Mouse (Mus musculus) thymus, postnatal 14 days (tissue): ENCODE measurements around the gene Stmn3.

Experiments
- DNase-seq: peaks from one replicate; pipeline ENCODE4 v3.0.0; 2021

Gene Stmn3

GRCm38 (mm10) chr2:181314080-181314810 lies at the start of gene Stmn3:
Stmn3 (minus strand) TSS chr2:181314500.
- DNase-seq = peak; percentile 18

GRCm38 (mm10) chr2:181363946-181364345 lies 49.6 kb upstream of the Stmn3 start:
- no peak for DNase-seq

- no peak for DNase-seq
Measured at GRCm38 (mm10) chr2:181356780-181357179, 42.5 kb upstream of the Stmn3 start.

- DNase-seq = no peak
Measured at GRCm38 (mm10) chr2:181342766-181343165, 28.5 kb upstream of the Stmn3 start.

- DNase-seq = no peak
Measured at GRCm38 (mm10) chr2:181340426-181340825, 26.1 kb upstream of the Stmn3 start.

GRCm38 (mm10) chr2:181334023-181334422 lies 19.7 kb upstream of the Stmn3 start:
- peak; percentile 74 for DNase-seq

GRCm38 (mm10) chr2:181332542-181332941 lies 18.2 kb upstream of the Stmn3 start:
- no peak for DNase-seq

- DNase-seq = no peak
Measured at GRCm38 (mm10) chr2:181326098-181326497, 11.8 kb upstream of the Stmn3 start.

- DNase-seq = no peak
Measured at GRCm38 (mm10) chr2:181322136-181322535, 7.8 kb upstream of the Stmn3 start.

- DNase-seq = no peak
Measured at GRCm38 (mm10) chr2:181320103-181320499, 5.8 kb upstream of the Stmn3 start.

GRCm38 (mm10) chr2:181319248-181320102 lies 5.2 kb upstream of the Stmn3 start, which contains the start of gene Rtel1:
Rtel1 (plus strand) TSS chr2:181319739.
- peak; percentile 87 for DNase-seq

- no peak for DNase-seq
Measured at GRCm38 (mm10) chr2:181313344-181314079, 788 bp downstream of the Stmn3 start.

- DNase-seq = no peak
Measured at GRCm38 (mm10) chr2:181313006-181313343, 1.3 kb downstream of the Stmn3 start.

- no peak for DNase-seq
Measured at GRCm38 (mm10) chr2:181312435-181312834, 1.9 kb downstream of the Stmn3 start.

GRCm38 (mm10) chr2:181307144-181307804 lies 7.0 kb downstream of the Stmn3 start:
- peak; percentile 74 for DNase-seq

- no peak for DNase-seq
Measured at GRCm38 (mm10) chr2:181304944-181305343, 9.4 kb downstream of the Stmn3 start.

GRCm38 (mm10) chr2:181302041-181302440 lies 12.3 kb downstream of the Stmn3 start:
- peak; percentile 42 for DNase-seq

- DNase-seq = no peak
Measured at GRCm38 (mm10) chr2:181290937-181291336, 23.4 kb downstream of the Stmn3 start.

GRCm38 (mm10) chr2:181288691-181289090 lies 25.6 kb downstream of the Stmn3 start:
- no peak for DNase-seq

- DNase-seq = peak; percentile 93
Measured at GRCm38 (mm10) chr2:181287958-181288350, 26.3 kb downstream of the Stmn3 start, which contains the start of gene Gmeb2. Gmeb2 (minus strand) TSS chr2:181288035.

- peak; percentile 91 for DNase-seq
Measured at GRCm38 (mm10) chr2:181287338-181287957, 26.9 kb downstream of the Stmn3 start.
